Mouse (Mus musculus): ENCODE results near the gene Rbm12.

DNA sequence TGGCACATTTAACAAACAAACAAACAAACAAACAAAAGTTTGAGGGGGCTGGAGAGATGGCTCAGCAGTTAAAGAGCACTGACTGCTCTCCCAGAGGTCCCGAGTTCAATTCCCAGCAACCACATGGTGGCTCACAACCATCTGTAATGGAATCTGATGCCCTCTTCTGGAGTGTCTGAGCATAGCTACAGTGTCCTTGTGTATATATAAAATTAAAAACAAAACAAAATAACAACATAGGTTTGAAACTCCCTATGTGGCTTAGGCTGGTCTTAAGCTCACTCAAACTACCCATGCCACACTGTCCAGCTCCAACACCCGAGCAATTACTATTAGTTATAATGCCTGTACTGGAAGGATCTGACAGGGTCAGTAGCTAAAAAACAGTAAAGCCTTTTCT is 31.0 kb upstream of the Rbm12 start:
- no peak for TF ChIP-seq CTCF (IDR thresholded peaks at IDR 0.05; ENCODE audit: borderline replicate concordance, insufficient read depth, low read length)
- no peak for TF ChIP-seq POLR2A (IDR thresholded peaks at IDR 0.05; ENCODE audit: low read depth, low read length)

All from embryonic fibroblast, embryonic 13.5 days (primary cell).